In the genomic region with DNA sequence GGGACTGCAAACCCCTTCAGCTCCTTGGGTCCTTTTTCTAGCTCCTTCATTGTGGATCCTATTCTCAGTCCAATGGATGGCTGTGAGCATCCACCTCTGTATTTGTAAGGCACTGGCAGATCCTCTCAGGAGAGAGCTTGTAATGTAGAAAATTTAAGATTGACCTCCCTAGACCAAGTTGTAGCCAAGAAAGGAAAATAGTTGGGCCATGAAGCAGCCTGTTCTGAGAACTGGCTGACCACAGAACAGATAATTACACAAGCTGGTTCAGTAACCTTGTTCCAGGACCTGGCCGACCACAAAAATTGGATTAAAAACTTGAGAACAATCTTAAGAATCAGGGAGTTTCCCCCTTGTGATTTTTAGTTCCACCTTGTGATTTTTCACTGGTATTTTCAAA, we compare ENCODE assay signal across 39 mouse cellular contexts. TPM values are rescaled to one million over a fixed set of nuclear protein-coding genes. Genes with fewer than 3 reads are reported as not detected.
"Had no signal": no experiment of that assay in that cellular context is flagged by ENCODE, and none has a peak within 500 bp of the region (broad histone marks: within the 10 kb centered on the region; RNA-seq: fewer than 3 reads in every experiment).

No protein-coding gene starts in this region.

- DNase-seq: gastrocnemius, postnatal 14 days; gastrocnemius, postnatal 36 days; heart, adult 18-20 months; heart, postnatal 14 days; heart, postnatal 36 days; kidney, adult 11 months; kidney, adult 2 months; kidney, adult 9 months; kidney, postnatal 10 days; kidney, postnatal 25 days; kidney, postnatal 4 days; liver; liver, embryonic 13.5 days had no signal

- H3K9ac ChIP-seq: heart, embryonic 13.5 days; heart, embryonic 15.5 days; hindbrain, embryonic 13.5 days; hindbrain, embryonic 15.5 days; limb, embryonic 12.5 days; liver, embryonic 13.5 days; liver, embryonic 15.5 days had no signal

- ATAC-seq: hindbrain, postnatal 0 days; intestine, embryonic 16.5 days had no signal

- H3K9me3 ChIP-seq: heart, embryonic 15.5 days; hindbrain, embryonic 13.5 days; hindbrain, embryonic 15.5 days; limb, embryonic 10.5 days; liver, embryonic 15.5 days had no signal

- H3K27me3 ChIP-seq: heart, embryonic 13.5 days; heart, embryonic 15.5 days; hindbrain, embryonic 13.5 days; hindbrain, embryonic 15.5 days; limb, embryonic 12.5 days; liver, embryonic 13.5 days; liver, embryonic 15.5 days had no signal

- H3K36me3 ChIP-seq: heart, embryonic 13.5 days; heart, embryonic 15.5 days; hindbrain, embryonic 13.5 days; hindbrain, embryonic 15.5 days; limb, embryonic 10.5 days; limb, embryonic 12.5 days; liver, embryonic 13.5 days; liver, embryonic 15.5 days had no signal

- H3K4me1 ChIP-seq: heart, embryonic 13.5 days; heart, embryonic 15.5 days; hindbrain, embryonic 13.5 days; hindbrain, embryonic 15.5 days; limb, embryonic 10.5 days; limb, embryonic 12.5 days; liver, embryonic 13.5 days; liver, embryonic 15.5 days had no signal

- H3K4me3 ChIP-seq: heart, embryonic 13.5 days; heart, embryonic 15.5 days; hindbrain, embryonic 13.5 days; hindbrain, embryonic 15.5 days; layer of hippocampus, adult 2 months; left cerebral cortex, adult 2 months; limb, embryonic 10.5 days; limb, embryonic 12.5 days; liver, embryonic 13.5 days; liver, embryonic 15.5 days had no signal

- H3K27ac ChIP-seq: heart, embryonic 13.5 days; heart, embryonic 15.5 days; hindbrain, embryonic 13.5 days; hindbrain, embryonic 15.5 days; hindbrain, postnatal 0 days; layer of hippocampus, adult 2 months; left cerebral cortex, adult 2 months; limb, embryonic 10.5 days; limb, embryonic 12.5 days; liver, embryonic 13.5 days; liver, embryonic 15.5 days had no signal

RNA-seq across cellular contexts. Expression of gene Gm8332, which starts 7.3 kb away (rescaled TPM):
- total RNA-seq: gastrocnemius, adult 18-20 months; gastrocnemius, adult 8-10 months; gastrocnemius, postnatal 14 days; gastrocnemius, postnatal 36 days; heart, adult 18-20 months; heart, adult 8-10 months; heart, postnatal 14 days; heart, postnatal 36 days; hematopoietic stem cell, adult 5-6 weeks; hindbrain, postnatal 0 days; layer of hippocampus, adult 2 months; layer of hippocampus, postnatal 10 days; layer of hippocampus, postnatal 25 days; left cerebral cortex, adult 2 months; left cerebral cortex, postnatal 14 days; left cerebral cortex, postnatal 36 days had no signal
- polyA plus RNA-seq: gonadal fat pad, adult 2 months; heart, embryonic 11.5 days; heart, embryonic 13.5 days; heart, embryonic 15.5 days; heart, postnatal 0 days; hindbrain, embryonic 13.5 days; hindbrain, embryonic 15.5 days; hindbrain, postnatal 0 days; intestine, embryonic 14.5 days; intestine, embryonic 16.5 days; kidney, adult 2 months; kidney, embryonic 16.5 days; limb, embryonic 10.5 days; limb, embryonic 12.5 days; limb, embryonic 14.5 days; liver, embryonic 11.5 days; liver, embryonic 13.5 days; liver, embryonic 15.5 days had no signal

RNA-seq across cellular contexts. Expression of gene Gm5662, which starts 17.1 kb away (rescaled TPM):
- total RNA-seq: gastrocnemius, adult 18-20 months; gastrocnemius, adult 8-10 months; gastrocnemius, postnatal 14 days; gastrocnemius, postnatal 36 days; heart, adult 18-20 months; heart, adult 8-10 months; heart, postnatal 14 days; heart, postnatal 36 days; hematopoietic stem cell, adult 5-6 weeks; hindbrain, postnatal 0 days; layer of hippocampus, adult 2 months; layer of hippocampus, postnatal 10 days; layer of hippocampus, postnatal 25 days; left cerebral cortex, adult 2 months; left cerebral cortex, postnatal 14 days; left cerebral cortex, postnatal 36 days had no signal
- polyA plus RNA-seq: gonadal fat pad, adult 2 months; heart, embryonic 11.5 days; heart, embryonic 13.5 days; heart, embryonic 15.5 days; heart, postnatal 0 days; hindbrain, embryonic 13.5 days; hindbrain, embryonic 15.5 days; hindbrain, postnatal 0 days; intestine, embryonic 14.5 days; intestine, embryonic 16.5 days; kidney, adult 2 months; limb, embryonic 10.5 days; limb, embryonic 12.5 days; limb, embryonic 14.5 days; liver, embryonic 11.5 days; liver, embryonic 13.5 days; liver, embryonic 15.5 days had no signal
